Mouse (Mus musculus) liver, embryonic 11.5 days (tissue): ENCODE data around the gene Rbm34. TPM values are rescaled to one million over a fixed set of nuclear protein-coding genes. Genes with fewer than 3 reads are reported as not detected.
"Not testable (repeated sequence)": the region's sequence is repeated elsewhere in the genome, so short reads cannot be mapped to it uniquely, and the experiment has no call there.

ENCODE experiments used
- ATAC-seq: fragments of 200-750 bp; cut with Nextera tagmentation; replicated peaks from 2 replicates; pipeline ENCODE4 v1.8.0; 2017; ENCODE audit warnings: moderate number of reproducible peaks, mild to moderate bottlenecking, moderate TSS enrichment, moderate library complexity; ENCODE audit not compliant: low FRiP score
- DNase-seq: peaks from one replicate; pipeline ENCODE4 v3.0.0-alpha.2; 2017; ENCODE audit warnings: low spot score
- H3K27ac ChIP-seq: fragments of 300-500 bp; sonication (generic); 2 replicates; pipeline ENCODE4 v1.5.1; 2014; ENCODE audit warnings: mild to moderate bottlenecking, low read depth, low read length, control low read depth
- H3K27me3 ChIP-seq: fragments of 300-500 bp; sonication (generic); replicated peaks from 2 replicates; pipeline ENCODE4 v1.6.1; 2014; ENCODE audit warnings: low read length, mixed read lengths; ENCODE audit not compliant: control insufficient read depth, insufficient read depth
- H3K36me3 ChIP-seq: fragments of 300-500 bp; sonication (generic); 2 replicates; pipeline ENCODE4 v1.6.1; 2014; ENCODE audit warnings: mild to moderate bottlenecking, low read length, moderate library complexity, mixed read lengths; ENCODE audit not compliant: control insufficient read depth, insufficient read depth
- H3K4me1 ChIP-seq: fragments of 300-500 bp; sonication (generic); replicated peaks from 2 replicates; pipeline ENCODE4 v1.6.1; 2014; ENCODE audit warnings: low read length, mixed read lengths; ENCODE audit not compliant: control insufficient read depth, insufficient read depth
- H3K4me2 ChIP-seq: fragments of 300-500 bp; sonication (generic); 2 replicates; pipeline ENCODE4 v1.6.1; 2014; ENCODE audit warnings: mild to moderate bottlenecking, control low read depth, moderate library complexity
- H3K4me3 ChIP-seq: fragments of 300-500 bp; sonication (generic); 2 replicates; pipeline ENCODE4 v1.5.1; 2014; ENCODE audit warnings: low read depth, low read length, control low read depth
- H3K9ac ChIP-seq: fragments of 300-500 bp; sonication (generic); 2 replicates; pipeline ENCODE4 v1.6.1; 2014; ENCODE audit warnings: low read depth, low read length, control low read depth
- H3K9me3 ChIP-seq: fragments of 300-500 bp; sonication (generic); 2 replicates; pipeline ENCODE4 v1.6.1; 2016; ENCODE audit warnings: low read length, inconsistent platforms, mixed read lengths; ENCODE audit not compliant: control insufficient read depth
- WGBS: fragments of 180-500 bp; shearing (Covaris S2); extraction: QIAGEN DNeasy Blood & Tissue Kit; methylation state at CpG from one replicate; pipeline ENCODE4 v1.1.7; 2014; 5-methylcytosine and 5-hydroxymethylcytosine counted together
- polyA plus RNA-seq: library from polyadenylated mRNA; unstranded; fragments of >200 nt; fragmentation: Nextera tagmentation; extraction: Ambion mirVana; gene quantifications from 2 replicates; pipeline ENCODE4 v1.2.1, GENCODE M21; 2014

Gene Rbm34
- polyA plus RNA-seq, 1 experiment from 2014 or later, result 30.5 TPM

DNA sequence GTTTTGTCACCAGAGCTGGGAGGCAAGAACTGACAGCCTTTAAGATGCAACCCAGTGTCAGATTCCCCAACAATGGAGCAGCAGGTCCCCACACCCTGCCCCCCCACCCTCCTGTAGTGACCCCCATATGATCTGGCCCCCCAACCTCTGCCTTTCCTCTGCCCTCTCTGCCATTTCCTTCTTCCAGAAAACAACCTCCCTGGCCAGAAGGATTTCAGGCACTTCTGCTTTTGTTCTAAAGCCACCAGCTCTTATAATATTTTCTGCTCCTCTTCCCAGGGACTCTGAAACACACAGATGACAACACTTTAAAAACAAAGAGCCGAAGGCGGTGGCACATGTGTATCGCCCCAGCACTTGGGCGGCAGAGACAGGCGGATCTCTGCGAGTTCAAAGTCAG, 50.5 kb downstream of the Rbm34 start:
- Histone ChIP-seq H3K27me3 (no peaks in the 10 kb centered on the region), H3K36me3 (no peaks in the 10 kb centered on the region), H3K9ac (no peak overlapping the region), H3K4me1 (peaks cover 8% of the 10 kb centered on the region; the same call in 1 of the 2 replicates), H3K27ac (no peak overlapping the region), H3K4me3 (no peak overlapping the region), H3K4me2 (no peak overlapping the region), H3K9me3 (no peaks in the 10 kb centered on the region)
- 73% methylated on average over 6 of the region's 6 CpGs for WGBS
- DNase-seq (no peak), ATAC-seq (no peak)

DNA sequence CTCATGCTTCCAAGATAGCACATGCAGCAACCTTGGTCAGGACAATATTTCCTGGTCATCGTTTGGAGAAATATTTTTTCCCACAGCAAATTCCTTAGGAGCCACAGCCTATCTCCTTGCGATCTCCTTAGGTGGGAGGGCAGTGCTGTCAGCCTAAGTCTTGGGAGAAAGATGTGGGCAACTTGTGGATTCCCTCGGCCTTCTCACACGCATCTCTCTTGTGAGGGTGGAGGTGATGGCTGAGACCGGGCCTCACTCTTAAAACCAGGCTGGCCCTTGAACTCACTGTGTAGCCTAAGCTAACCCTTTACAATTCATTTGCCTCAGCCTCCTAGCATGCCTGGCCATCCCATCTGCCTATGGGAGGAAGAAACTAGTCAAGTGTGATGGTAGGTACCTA, 51.2 kb downstream of the Rbm34 start:
- H3K9me3 ChIP-seq, result no peaks in the 10 kb centered on the region
- DNase-seq, result no peak
- no peak overlapping the region for H3K9ac ChIP-seq
- no peak overlapping the region for H3K27ac ChIP-seq
- peaks cover 8% of the 10 kb centered on the region; the same call in 1 of the 2 replicates for H3K4me1 ChIP-seq
- no peak for ATAC-seq
- no peaks in the 10 kb centered on the region for H3K36me3 ChIP-seq
- H3K4me2 ChIP-seq, result no peak overlapping the region
- H3K4me3 ChIP-seq, result no peak overlapping the region
- no peaks in the 10 kb centered on the region for H3K27me3 ChIP-seq
- WGBS, result 84% methylated on average over 5 of the region's 5 CpGs

- H3K4me2 ChIP-seq, result no peak overlapping the region
- ATAC-seq (no peak), DNase-seq (no peak)
- H3K9ac ChIP-seq, result no peak overlapping the region
- peaks cover 8% of the 10 kb centered on the region; the same call in 1 of the 2 replicates for H3K4me1 ChIP-seq
- no peaks in the 10 kb centered on the region for H3K9me3 ChIP-seq
- H3K36me3 ChIP-seq, result no peaks in the 10 kb centered on the region
- H3K27ac ChIP-seq, result no peak overlapping the region
- H3K4me3 ChIP-seq, result no peak overlapping the region
- H3K27me3 ChIP-seq, result no peaks in the 10 kb centered on the region
- 66% methylated on average over 2 of the region's 2 CpGs for WGBS
Measured at GRCm38 (mm10) chr8:126919255-126919654, 51.6 kb downstream of the Rbm34 start.

- H3K4me3 ChIP-seq, result no peak overlapping the region
- H3K9me3 ChIP-seq, result no peaks in the 10 kb centered on the region
- H3K27ac ChIP-seq, result no peak overlapping the region
- no peak overlapping the region for H3K4me2 ChIP-seq
- ATAC-seq, result no peak
- peaks cover 11% of the 10 kb centered on the region; the same call in 1 of the 2 replicates for H3K4me1 ChIP-seq
- H3K36me3 ChIP-seq, result no peaks in the 10 kb centered on the region
- no peak for DNase-seq
- no peaks in the 10 kb centered on the region for H3K27me3 ChIP-seq
- H3K9ac ChIP-seq, result no peak overlapping the region
- 92% methylated on average over 1 of the region's 1 CpGs for WGBS
Measured at GRCm38 (mm10) chr8:126918356-126918755, 52.5 kb downstream of the Rbm34 start.

DNA sequence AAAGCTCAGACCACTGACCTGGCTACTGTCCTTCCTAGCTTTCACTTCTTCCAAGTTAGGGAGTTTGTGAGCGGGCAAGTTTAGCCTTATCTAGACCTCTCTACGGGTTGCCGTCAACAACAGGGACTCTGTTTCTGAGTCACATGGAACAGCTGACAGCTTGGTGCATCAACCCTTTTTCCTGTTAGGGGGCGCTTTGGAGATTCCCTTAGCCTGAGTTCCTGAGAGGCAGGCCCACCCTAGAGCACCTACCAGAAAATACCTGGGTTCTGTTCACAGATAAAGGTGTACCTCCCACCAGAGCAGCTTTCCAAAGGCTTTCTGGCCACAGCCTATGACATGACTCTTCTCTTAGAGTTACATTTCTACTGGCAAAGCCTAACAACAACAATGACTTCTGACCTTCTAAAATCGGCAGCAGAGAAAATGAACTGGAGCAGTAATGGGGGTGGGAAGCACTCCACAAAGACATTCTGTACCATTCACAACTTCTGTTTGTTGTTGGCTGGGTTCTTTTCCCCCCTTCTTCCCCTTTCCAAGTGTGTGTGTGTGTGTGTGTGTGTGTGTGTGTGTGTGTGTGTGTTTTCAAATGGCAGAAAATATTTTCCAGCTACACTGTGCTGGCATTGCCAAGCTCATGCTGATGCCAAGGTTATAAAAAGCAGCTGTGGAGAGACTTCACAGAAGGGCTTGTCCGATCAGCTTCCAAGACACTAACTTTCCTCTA, 53.5 kb downstream of the Rbm34 start:
- 40% methylated on average over 6 of the region's 6 CpGs for WGBS
- Histone ChIP-seq H3K27ac (no peak overlapping the region), H3K4me1 (peaks cover 11% of the 10 kb centered on the region; the same call in 1 of the 2 replicates), H3K27me3 (no peaks in the 10 kb centered on the region), H3K9ac (no peak overlapping the region), H3K36me3 (no peaks in the 10 kb centered on the region), H3K4me3 (no peak overlapping the region), H3K9me3 (no peaks in the 10 kb centered on the region), H3K4me2 (no peak overlapping the region)
- no peak for DNase-seq
- no peak for ATAC-seq

DNA sequence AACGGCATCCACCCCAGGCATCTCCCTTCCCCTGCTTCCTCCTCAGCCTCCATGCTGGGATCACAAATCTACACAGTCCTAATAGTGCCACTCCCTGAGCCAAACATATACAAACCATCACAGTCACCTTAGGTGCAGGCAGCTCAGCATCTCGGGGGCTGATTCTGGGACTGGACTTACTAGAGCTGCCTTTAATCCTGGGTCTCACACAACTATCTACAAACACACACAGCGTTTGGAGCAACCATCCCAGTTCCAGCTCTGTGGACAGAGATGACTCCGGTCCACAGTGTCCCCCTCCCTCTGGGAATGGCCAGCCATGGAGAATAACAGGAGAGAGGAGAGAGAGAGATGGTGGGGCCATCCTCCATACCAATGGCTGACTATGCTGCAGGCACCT, 54.3 kb downstream of the Rbm34 start:
- DNase-seq (no peak), ATAC-seq (no peak)
- Histone ChIP-seq H3K4me2 (no peak overlapping the region), H3K27ac (no peak overlapping the region), H3K27me3 (no peaks in the 10 kb centered on the region), H3K4me1 (peaks cover 11% of the 10 kb centered on the region; the same call in 1 of the 2 replicates), H3K36me3 (no peaks in the 10 kb centered on the region), H3K9me3 (no peaks in the 10 kb centered on the region), H3K9ac (no peak overlapping the region), H3K4me3 (no peak overlapping the region)
- 73% methylated on average over 4 of the region's 4 CpGs for WGBS

- no peak for ATAC-seq
- Histone ChIP-seq H3K36me3 (no peaks in the 10 kb centered on the region), H3K4me2 (no peak overlapping the region), H3K27ac (no peak overlapping the region), H3K4me3 (no peak overlapping the region), H3K9me3 (no peaks in the 10 kb centered on the region), H3K27me3 (no peaks in the 10 kb centered on the region), H3K9ac (no peak overlapping the region), H3K4me1 (peaks cover 11% of the 10 kb centered on the region; the same call in 1 of the 2 replicates)
- no peak for DNase-seq
- WGBS, result 47% methylated on average over 10 of the region's 10 CpGs
Measured at GRCm38 (mm10) chr8:126914609-126915375, 56.1 kb downstream of the Rbm34 start.

- not testable (repeated sequence) for DNase-seq, H3K4me2 ChIP-seq, H3K36me3 ChIP-seq, H3K27ac ChIP-seq, ATAC-seq, H3K9me3 ChIP-seq, H3K27me3 ChIP-seq, H3K4me3 ChIP-seq, H3K4me1 ChIP-seq, H3K9ac ChIP-seq
- 71% methylated on average over 9 of the region's 10 CpGs for WGBS
Measured at GRCm38 (mm10) chr8:126914107-126914490, 56.8 kb downstream of the Rbm34 start.
